Mouse (Mus musculus): ENCODE results near the gene Cldn1. TPM values are rescaled to one million over a fixed set of nuclear protein-coding genes. Genes with fewer than 3 reads are reported as not detected.

Gene Cldn1
- polyA plus RNA-seq (2014; fragmentation: Illumina TruSeq; extraction: RNeasy Lipid Tissue Mini Kit (QIAGEN cat#74804); ENCODE audit: low read depth, low replicate concordance), result 7.3 TPM

GRCm38 (mm10) chr16:26371325-26372053, at the start of gene Cldn1:
Cldn1 (minus strand) TSS chr16:26371841.

Other genes with a start within 250 kb of the Cldn1 start
- gene Cldn16, start 91.3 kb upstream of the Cldn1 start, polyA plus RNA-seq (2014; fragmentation: Illumina TruSeq; extraction: RNeasy Lipid Tissue Mini Kit (QIAGEN cat#74804); ENCODE audit: low read depth, low replicate concordance), result not detected
- gene Tmem207, start 154.9 kb upstream of the Cldn1 start, polyA plus RNA-seq (2014; fragmentation: Illumina TruSeq; extraction: RNeasy Lipid Tissue Mini Kit (QIAGEN cat#74804); ENCODE audit: low read depth, low replicate concordance), result not detected
- gene Il1rap, start 209.9 kb upstream of the Cldn1 start, polyA plus RNA-seq (2014; fragmentation: Illumina TruSeq; extraction: RNeasy Lipid Tissue Mini Kit (QIAGEN cat#74804); ENCODE audit: low read depth, low replicate concordance), result 32.6 TPM

All from sigmoid colon, adult 10 weeks (tissue).